Comparison of ENCODE assay signal across 9 mouse cellular contexts in the genomic region with DNA sequence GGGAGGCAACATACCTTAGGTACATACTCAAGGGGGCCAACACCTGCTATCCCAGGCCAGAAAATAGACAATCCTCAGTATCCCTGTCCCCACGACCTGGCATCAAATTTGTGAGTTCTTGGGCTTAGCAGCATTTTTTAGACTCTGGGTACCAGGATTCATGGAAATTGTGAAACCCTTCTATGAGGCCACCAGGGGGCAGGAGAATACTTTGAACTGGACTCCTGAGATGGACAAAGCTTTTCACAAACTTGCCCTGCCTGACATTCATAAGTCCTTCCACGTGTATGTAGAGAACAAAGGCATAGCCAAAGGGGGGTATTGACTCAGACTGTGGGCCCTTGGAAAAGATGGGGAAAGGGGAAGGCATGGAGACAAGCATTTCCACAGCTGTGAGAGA. TPM values are rescaled to one million over a fixed set of nuclear protein-coding genes. Genes with fewer than 3 reads are reported as not detected.
A peak's percentile ranks its signal among the peaks of the same experiment; 100 is the strongest.
DNase-seq lines count a peak whose midpoint lies in the region; ATAC-seq and TF ChIP-seq lines count a peak whose summit lies in the region.
"Had no signal": no experiment of that assay in that cellular context is flagged by ENCODE, and none has a peak within 500 bp of the region (broad histone marks: within the 10 kb centered on the region; RNA-seq: fewer than 3 reads in every experiment).

No protein-coding gene starts in this region.

- peak; percentile 49 for DNase-seq in CD4-positive, CD25-positive, alpha-beta regulatory T cell, adult 2 months (ENCODE audit: low read depth, low spot score)
- no peak for DNase-seq in left cerebral cortex, adult 2 months (ENCODE audit: extremely low spot score in 1 of 2, low spot score in 2 of 2)
- no peak for DNase-seq in left cerebral cortex, postnatal 36 days (ENCODE audit: low spot score in 2 of 2)
- DNase-seq in adrenal gland, postnatal 10 days = peak; percentile 35
- peak; percentile 39 for DNase-seq in heart, postnatal 4 days
- no peak for DNase-seq in stomach, postnatal 0 days (ENCODE audit: low spot score)
- DNase-seq in spleen, adult 12 weeks (ENCODE audit: low spot score) = no peak

- WGBS in stomach, postnatal 0 days = 43% methylated on average over 2 of the region's 2 CpGs

- intact Hi-C loops in left cerebral cortex, adult 2 months (cut with DNase I) = no loop called here
- intact Hi-C loops in left cerebral cortex, postnatal 36 days (cut with DNase I) = no loop called here

- ATAC-seq in CD4-positive, CD25-positive, alpha-beta regulatory T cell, adult 4 months = no peak
- no peak for ATAC-seq in stomach, postnatal 0 days (ENCODE audit: low FRiP score, low TSS enrichment)

- H3K9ac ChIP-seq in stomach, postnatal 0 days (ENCODE audit: low read length) = no peak overlapping the region
- H3K9ac ChIP-seq: embryonic facial prominence, embryonic 15.5 days had no signal

- no peak overlapping the region for H3K4me3 ChIP-seq in left cerebral cortex, adult 2 months
- no peak overlapping the region for H3K4me3 ChIP-seq in stomach, postnatal 0 days (ENCODE audit: low read depth, low read length)
- H3K4me3 ChIP-seq: embryonic facial prominence, embryonic 15.5 days had no signal

- peak; percentile 50 for TF ChIP-seq CTCF in left cerebral cortex, adult 2 months (IDR thresholded peaks at IDR 0.05)
- TF ChIP-seq CTCF in stomach, postnatal 0 days (IDR thresholded peaks at IDR 0.05; ENCODE audit: low read depth) = peak; percentile 66

- TF ChIP-seq EP300 in stomach, postnatal 0 days (optimal IDR thresholded peaks at IDR 0.05) = no peak

- no peaks in the 10 kb centered on the region for H3K4me1 ChIP-seq in stomach, postnatal 0 days (replicated peaks; ENCODE audit: control insufficient read depth, insufficient read depth)
- H3K4me1 ChIP-seq: embryonic facial prominence, embryonic 15.5 days had no signal

- H3K36me3 ChIP-seq in stomach, postnatal 0 days (ENCODE audit: control insufficient read depth, insufficient read depth, low read length) = no peaks in the 10 kb centered on the region
- H3K36me3 ChIP-seq: embryonic facial prominence, embryonic 15.5 days had no signal

- H3K4me2 ChIP-seq in stomach, postnatal 0 days (replicated peaks; ENCODE audit: low read depth) = no peak overlapping the region
- H3K4me2 ChIP-seq: embryonic facial prominence, embryonic 15.5 days had no signal

- H3K27ac ChIP-seq in left cerebral cortex, adult 2 months = no peak overlapping the region
- H3K27ac ChIP-seq in stomach, postnatal 0 days (replicated peaks) = no peak overlapping the region
- H3K27ac ChIP-seq: embryonic facial prominence, embryonic 15.5 days had no signal

- H3K9me3 ChIP-seq in stomach, postnatal 0 days (ENCODE audit: control insufficient read depth, low read length) = peaks cover 16% of the 10 kb centered on the region; the same call in 1 of the 2 replicates

- no peaks in the 10 kb centered on the region for H3K27me3 ChIP-seq in stomach, postnatal 0 days (ENCODE audit: control insufficient read depth, insufficient read depth, low read length)
- H3K27me3 ChIP-seq: embryonic facial prominence, embryonic 15.5 days had no signal

RNA-seq across cellular contexts. Expression of gene Prpf4b, which starts 17.6 kb away (rescaled TPM):
- polyA plus RNA-seq in CD4-positive, CD25-positive, alpha-beta regulatory T cell, adult 4 months (2017; shearing (Covaris generic)) = 100 to 1,000 TPM in 1 of 2 experiments, 10 to 100 TPM in 1; 84.7 to 111 TPM
- total RNA-seq in left cerebral cortex, adult 2 months (2021) = 10 to 100 TPM; 95.6 to 95.8 TPM
- 10 to 100 TPM; 69.4 to 90.6 TPM for total RNA-seq in left cerebral cortex, postnatal 36 days (2021)
- total RNA-seq in adrenal gland, postnatal 10 days (2021) = 10 to 100 TPM; 70.9 to 98.9 TPM
- total RNA-seq in heart, postnatal 4 days (2021) = 10 to 100 TPM; 49.3 to 51.7 TPM
- 37.7 and 42.7 TPM in 2 replicates for polyA plus RNA-seq in stomach, postnatal 0 days (2015; fragmentation: Nextera tagmentation; extraction: Ambion mirVana)

Comparison
In these comparisons a context has a peak if more than half of its experiments do, and no peak if none do; other contexts are left out.
1. DNase-seq: peak in CD4-positive, CD25-positive, alpha-beta regulatory T cell, adult 2 months (single experiment), adrenal gland, postnatal 10 days (single experiment) and heart, postnatal 4 days (single experiment); none in left cerebral cortex, adult 2 months (0 of 2), left cerebral cortex, postnatal 36 days (0 of 2), stomach, postnatal 0 days (single experiment) and spleen, adult 12 weeks (single experiment).